Mouse (Mus musculus) granulocyte monocyte progenitor cell, adult 5-6 weeks (primary cell): ENCODE data around the gene Snx29. TPM values are rescaled to one million over a fixed set of nuclear protein-coding genes. Genes with fewer than 3 reads are reported as not detected.
A peak's percentile ranks its signal among the peaks of the same experiment; 100 is the strongest.

Experiments
- ATAC-seq: replicated peaks from 2 replicates; pipeline ENCODE4 v1.8.0; 2016; ENCODE audit warnings: mild to moderate bottlenecking, moderate TSS enrichment, inconsistent platforms; ENCODE audit not compliant: poor library complexity, severe bottlenecking
- total RNA-seq, 2 experiments: library from RNA; stranded (forward) in 1 of 2; stranded (reverse) in 1 of 2; fragments of 200-712, 200-1000 nt in 1 of 2; fragments of >200 nt in 1 of 2; fragmentation: Nextera tagmentation in 1 of 2; gene quantifications; 2 replicates each; pipeline ENCODE4 v1.2.3; 2014 to 2017

Snx29 gene
- total RNA-seq, 2 experiments from 2014 or later, result 7.8 to 21.2 TPM

DNA sequence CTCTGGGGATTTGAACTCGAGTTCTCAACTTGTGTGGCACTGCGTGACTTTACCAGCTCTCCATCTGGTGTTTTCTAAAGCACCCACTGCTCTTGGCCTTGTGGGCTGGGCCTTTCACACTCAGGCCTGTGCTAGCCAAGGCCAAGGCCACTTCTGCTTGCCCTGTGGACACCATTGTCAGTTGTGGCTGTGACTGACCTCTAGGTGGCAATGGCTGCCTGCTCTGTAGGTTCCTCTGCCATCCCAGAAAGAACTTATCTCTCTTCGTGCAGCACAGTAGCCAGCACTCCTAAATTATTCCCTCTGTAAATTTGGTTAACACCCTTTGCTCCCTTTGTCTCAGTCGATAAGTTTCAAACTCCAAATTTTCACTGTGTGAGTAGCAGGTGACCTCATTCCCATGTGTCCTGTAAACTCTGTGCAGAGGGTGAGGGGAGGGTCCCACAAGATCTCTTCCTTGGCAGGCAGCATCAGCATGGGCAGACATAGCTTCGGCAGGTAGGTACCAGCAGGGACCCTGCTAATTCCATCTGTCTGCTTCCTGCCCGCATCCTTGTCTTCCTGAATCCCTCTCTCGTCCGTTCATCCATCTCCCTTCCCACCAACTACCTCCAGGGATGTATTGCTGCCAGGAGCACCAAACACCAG lies 375.1 kb downstream of the Snx29 start:
- peak; percentile 67 for ATAC-seq

DNA sequence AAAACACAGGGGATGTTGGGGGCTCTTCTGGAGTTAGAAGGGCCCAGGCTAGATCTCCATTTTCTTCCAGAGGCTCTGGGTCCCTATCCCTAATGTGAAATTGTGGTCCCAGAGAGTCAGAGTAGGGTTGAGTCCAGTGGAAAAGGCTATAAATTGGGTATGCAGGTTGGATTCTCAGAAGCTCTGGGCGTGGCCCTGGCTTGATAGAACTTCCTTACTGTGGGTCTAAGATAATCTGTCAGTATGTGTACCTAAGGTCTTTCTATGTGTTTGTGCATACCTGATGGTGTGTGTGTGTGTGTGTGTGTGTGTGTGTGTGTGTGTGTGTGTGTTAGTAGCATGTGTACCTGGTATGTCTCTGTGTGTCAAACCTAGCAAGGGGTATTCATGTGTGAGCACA lies 378.9 kb downstream of the Snx29 start:
- ATAC-seq, result no peak

DNA sequence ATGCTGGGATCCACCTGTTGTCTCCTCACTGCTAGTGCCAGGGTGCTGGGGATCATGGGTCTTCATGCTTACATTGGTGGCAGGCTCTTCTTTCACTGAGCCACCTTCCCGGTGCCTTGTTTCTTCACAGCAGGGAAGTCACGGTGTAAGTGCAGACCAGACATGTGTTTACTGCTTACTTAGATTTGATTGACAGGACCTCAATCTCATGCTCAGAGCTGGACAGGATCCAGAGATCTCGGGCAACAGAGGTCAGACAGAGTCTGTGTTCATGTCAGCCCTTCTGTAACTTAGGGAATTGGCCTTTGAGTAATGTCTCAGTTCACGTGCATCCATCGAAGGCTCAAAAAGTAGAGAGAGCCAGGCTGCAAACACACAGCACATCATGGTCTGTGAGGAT lies 381.4 kb downstream of the Snx29 start:
- no peak for ATAC-seq

DNA sequence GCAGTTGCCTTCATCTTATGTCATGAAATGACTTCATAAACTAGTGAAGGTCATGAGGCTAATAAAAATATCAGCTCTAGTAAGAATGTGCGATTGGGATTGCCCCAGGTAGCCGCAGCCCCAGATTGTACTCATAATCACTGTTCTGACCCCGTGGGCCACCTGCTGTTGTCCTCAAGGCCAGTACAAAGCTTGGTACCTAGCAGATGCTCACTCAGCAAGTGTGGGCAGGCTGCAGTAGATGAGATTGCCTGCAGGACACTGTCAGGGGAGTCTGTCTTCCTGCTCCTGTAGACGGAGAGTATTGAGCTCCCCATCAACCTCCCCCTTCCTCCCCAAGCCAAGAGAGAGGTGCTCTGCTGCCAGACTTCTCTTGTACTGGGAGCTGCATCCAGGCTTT lies 382.7 kb downstream of the Snx29 start:
- ATAC-seq, result no peak

DNA sequence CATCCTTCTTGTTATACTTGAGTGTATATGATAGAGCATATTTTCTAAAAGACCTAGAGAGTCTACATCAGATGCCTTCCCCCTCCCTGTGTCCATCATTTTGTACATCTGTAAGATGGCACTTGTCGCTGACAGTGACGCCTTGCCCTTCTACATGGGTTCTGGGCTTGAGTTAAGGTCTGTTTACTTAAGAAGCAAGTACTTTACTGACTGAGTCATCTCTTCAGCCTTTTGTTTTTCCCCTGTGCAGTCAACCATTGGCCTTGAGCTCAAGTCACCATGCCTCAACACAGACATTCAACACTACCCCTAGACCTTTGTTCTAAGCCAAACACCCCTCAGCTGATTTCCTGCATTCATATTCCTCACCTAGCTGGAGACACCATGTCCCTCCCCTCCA lies 385.4 kb downstream of the Snx29 start:
- no peak for ATAC-seq

DNA sequence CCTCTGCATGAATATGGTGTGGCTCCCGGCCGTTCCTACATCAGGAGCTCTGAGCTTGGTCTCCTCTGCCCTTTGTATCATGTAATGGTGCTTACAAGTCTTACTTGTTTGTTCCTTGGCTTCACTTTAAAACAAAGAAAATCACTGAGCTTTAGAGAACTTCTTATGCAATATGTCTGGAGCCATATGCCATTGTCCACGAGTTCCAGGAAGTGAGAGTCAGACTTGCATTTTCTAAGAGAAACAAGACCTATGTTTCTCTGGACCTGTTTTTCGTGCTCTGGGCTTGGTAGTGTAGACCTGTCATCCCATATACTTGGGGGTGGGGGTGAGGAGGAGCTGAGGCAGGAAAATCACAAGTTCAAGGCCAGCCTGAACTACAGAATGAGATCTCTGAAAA lies 386.7 kb downstream of the Snx29 start:
- peak; percentile 62 for ATAC-seq

DNA sequence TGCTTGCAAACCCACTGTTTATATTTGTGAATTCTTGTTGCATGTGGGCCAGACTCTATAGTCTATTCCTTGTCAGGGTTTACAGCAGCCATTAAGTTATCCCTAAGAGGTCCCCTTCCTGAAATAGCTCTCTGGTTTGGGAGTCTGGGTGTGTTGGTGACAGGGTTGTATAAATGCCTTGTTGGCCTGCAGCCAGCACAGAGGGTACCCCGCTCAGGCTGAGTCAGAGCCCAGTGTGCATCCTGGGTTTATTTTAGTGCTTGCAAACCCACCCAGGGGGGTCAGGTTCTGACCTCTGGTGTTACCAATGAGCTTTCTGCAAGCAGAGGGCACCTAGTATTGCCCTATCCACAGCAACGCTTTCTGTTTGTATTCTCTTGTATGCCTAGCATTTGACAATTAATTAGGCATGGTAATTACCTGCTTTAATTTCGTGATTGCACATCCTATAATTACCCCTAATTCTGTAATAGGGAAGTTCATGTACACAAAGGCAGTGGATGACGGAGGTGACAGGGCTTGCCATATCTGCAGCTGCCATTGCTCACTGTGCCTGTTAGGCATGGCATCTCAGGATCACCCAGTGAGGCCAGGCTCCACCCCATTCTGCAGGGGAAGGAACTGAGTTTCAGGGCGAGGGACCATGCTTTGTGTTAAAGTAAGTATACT lies 387.4 kb downstream of the Snx29 start:
- no peak for ATAC-seq

DNA sequence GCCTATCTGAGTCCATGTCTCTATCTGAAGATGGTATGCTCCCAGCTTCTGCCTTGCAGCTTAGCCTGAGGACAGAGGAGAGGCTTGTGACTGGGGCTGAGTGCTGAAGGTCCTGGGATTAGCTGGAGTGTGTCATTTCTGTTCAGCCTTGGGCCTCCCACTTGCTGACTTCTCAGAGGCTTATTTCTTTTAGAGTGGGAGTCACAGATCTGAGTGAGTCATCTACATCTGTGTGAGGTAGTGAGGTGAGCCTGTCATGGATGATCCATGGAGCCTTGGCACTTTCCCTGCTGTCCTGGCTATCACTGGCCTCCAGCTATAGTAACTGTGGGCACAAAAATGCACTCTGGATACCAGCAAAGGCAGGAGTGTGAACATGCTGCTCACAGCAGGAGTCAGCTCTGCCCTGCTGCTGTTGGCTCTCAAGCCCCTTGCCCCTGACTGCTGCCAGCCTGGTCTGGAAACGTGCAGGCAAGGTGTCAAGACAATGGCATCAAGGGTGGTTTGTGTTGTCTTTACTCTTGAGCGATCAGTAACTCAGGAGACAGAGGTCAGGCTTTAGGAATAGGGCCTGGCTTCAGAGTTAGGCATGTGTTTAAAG lies 390.7 kb downstream of the Snx29 start:
- ATAC-seq, result no peak

DNA sequence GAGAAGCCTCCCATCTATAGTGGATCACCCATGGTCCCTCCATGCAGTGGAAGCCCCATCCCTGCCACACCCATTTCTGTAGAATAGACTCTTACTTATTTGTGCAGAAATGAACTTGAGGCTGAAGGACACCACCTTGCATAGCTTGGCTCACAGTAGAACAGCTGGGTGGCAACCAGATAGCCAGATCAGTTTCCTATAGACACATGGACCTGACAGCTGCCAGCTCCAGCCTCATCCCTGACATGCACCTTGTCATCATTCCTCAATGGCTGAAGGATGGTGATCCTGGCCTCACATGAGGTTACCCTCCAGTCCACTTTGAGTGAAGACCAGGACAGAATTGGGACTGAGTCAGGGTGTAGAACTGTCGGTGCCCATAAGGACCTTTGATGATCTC lies 394.2 kb downstream of the Snx29 start:
- no peak for ATAC-seq

DNA sequence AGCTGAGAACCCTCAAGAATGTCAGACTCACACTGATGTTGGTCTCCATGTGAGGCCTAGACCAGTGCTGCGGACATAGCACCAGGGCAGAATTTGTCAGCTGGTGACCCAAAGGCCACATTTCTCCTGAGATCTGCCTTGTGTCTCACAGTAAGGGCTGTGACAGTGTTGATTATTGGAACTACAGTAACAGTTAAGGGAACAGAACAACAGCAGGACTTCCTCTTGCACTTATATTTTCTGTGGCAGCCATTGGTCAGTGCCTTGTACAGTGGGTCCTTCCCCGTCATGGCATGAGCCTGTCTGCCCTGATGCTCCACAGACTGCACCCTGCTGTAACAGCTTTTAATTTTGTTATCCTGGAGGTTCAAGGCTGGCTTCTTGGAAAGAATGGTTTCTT lies 403.2 kb downstream of the Snx29 start:
- ATAC-seq, result no peak

DNA sequence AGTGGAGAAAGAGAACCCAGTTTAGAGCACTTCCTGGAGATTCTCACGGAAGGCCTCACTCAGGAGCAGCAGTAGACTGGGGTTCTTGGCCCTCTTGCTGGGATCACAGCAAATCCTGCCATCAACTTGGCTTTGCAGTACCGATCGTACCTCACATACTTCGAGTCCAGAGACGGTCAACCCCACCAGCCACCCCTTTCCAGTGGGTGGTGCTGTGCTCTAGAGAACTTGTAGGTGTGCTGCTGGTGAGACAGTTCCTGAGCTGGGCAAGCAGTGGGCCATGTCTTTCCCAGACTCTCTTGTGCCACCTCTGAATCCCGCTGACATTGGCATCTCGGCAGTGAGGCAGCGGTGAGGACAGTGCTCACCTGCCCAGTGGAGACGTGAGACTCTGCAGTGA lies 404.6 kb downstream of the Snx29 start:
- no peak for ATAC-seq

DNA sequence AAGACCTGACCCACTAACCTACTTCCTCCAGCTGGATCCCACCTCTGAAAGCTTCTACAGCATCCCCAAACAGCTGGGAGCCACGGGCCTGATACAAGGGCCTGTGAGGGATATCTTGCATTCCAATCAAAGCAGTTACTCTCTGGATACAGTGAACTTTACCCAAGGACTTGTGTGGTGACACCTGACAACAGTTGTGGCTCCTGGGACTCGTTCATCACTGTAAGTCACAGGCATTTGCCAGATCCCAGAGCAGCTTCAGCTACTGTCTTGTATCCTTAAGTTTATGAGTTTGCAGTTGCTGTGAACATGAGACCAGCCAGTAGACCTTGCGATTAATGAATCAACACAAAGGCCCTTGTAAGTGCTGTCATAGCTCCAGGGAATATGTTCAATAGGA lies 405.4 kb downstream of the Snx29 start:
- ATAC-seq, result no peak

DNA sequence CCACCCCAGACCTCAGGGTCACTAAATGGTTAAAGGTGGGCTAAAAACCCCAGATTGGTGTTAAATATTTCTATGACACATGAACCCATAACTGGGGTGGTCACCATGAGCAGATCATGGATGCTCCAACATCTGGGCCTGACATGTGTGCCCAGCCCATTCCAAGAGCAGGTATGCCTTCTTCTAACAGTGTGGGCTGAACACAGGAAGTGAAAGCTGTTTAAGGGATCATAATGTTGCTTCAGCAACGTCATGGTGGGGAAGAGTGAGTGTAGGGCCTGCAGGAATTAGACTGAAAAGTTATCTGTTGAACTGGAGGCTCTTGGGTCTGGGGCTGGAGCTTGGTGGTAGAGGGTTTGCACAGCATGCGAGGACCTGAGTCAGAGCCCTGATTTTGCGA lies 405.9 kb downstream of the Snx29 start:
- ATAC-seq, result peak; percentile 57

DNA sequence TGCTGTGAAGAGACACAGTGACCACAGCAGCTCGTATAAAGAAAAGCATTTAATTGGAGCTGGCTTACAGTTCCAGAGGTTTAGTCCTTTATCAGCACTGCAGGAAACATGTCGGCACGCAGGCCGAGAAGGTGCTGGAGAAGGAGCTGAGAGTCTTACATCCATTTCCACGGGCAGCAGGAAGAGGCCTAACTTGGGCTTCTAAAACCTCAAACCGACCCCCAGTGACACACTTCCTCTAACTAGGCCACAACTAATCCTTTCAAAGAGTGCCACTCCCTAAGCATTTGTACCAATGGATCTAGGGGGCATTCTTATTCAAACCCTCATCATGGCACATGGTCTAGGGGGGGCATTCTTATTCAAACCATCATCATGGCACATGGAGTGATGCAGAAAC lies 406.4 kb downstream of the Snx29 start:
- ATAC-seq, result peak; percentile 81

DNA sequence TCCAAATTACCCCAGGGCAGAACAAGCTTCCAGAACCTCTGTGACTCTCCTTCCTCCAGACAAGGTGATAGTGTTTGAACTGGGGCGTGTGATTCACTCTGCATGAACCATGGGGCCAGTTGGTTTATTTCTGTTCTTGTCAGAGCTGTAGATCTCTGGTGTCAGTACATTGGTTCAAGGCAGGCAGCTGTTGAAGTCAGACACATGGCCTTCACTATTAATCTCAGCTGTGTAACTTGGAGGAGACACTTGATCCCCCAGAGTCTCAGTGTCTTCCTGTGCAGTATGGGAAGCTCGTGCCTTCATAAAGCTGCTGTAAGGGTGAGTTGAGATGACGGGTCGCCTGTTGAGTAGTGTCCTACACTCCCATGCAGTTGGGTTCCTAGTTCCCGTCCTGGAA lies 407.1 kb downstream of the Snx29 start:
- ATAC-seq, result no peak

DNA sequence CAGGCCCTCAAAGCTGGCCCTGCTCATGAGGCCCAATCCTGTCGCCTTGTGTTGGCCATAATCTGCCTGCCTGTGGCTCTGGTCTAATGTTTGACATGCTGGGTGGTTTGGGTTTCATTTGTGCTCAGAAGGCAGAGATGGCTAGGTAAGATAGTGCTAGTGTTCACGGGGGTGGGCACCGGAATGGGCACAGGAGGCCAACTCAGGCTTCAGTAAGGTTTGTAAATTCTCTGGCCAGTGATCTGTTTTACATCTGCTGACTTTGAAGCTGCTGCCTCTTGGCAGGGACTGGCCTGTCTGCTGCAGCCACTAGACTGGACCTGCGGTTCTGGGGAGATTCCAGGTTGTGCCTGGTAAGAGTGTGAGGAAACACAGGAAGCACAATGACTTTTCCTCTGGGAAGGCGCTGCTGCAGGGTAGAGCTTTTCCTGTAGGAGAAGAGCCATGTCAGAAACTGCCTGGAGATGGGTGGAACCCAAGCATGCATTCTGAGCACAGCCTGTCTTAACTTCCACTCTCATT lies 408.4 kb downstream of the Snx29 start:
- ATAC-seq, result no peak

DNA sequence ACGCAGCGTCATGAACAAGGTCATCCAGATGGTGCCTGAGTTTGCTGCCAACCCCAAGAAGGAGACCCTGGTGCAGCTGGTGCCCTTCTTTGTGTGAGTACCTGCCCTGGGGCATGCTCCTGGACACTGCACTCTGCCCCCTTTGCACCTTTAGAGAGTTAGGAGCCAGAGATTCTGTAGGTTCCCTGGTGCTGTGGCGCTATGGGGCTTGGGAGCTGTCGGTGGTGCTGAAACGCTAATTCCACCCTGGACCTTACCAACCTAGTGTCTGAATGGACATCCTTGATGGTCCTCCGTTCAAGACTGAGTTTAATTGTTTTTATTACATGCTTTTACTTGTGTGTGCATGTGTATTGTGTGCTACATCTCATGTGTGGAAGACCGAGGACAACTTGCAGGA lies 415.6 kb downstream of the Snx29 start:
- ATAC-seq, result peak; percentile 44; the same call in 1 of the 2 replicates

DNA sequence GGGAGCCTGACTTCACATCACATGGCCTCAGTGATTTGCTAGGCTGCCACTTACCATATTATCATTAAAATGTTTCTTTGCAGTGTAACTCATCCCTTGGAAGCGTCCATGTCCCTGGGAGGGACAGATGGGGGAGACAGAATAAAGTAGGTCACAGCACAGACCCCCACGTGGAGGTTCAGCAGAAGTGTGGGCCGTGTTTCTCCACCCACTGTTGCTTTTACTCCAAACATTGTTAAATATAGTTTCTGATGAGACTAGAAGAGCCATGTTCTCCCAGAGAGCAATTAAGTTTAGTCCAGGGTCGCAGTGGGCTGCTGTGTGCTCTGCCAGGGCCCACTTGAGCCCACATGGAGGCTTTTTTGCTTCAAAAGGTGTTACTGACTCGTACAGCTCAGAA lies 419.2 kb downstream of the Snx29 start:
- ATAC-seq, result no peak

DNA sequence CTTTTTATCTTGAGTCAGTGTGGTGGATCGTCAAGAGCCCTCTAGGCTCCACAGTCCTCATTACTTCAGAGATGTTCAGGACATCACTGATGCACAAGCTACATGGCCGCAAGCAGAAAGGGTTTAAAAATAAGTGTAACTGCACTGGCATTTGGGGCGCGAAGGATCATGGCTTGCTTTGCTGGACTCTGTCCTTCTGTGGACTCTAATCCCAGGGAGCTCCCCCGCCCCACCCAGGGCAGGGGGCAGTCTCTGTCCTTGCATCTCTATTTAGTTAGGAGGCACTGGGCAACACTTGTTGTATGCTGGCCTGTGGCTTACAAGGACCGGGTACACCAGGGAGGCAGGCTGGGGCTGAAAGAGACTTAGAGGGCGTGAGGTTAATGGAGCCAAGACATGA lies 419.6 kb downstream of the Snx29 start:
- no peak for ATAC-seq

DNA sequence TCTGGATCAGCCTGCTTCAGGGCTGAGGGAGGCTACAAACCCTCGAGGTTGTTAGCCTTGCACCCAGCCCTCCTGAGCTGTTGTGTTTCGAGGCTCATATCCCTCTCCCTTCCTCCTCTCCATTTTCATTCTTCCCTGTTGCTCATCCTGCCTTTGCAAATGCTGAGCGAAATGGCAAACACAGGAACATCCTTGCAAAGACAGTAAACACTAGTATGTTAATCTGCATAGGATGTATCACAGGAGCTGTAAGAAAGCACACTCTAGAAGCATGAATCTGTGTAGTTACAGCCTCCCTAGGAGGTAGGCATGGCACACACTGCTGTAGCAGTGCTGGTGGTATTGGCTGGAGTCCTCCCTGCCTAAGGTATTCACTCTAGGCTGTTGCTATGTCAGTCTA lies 420.3 kb downstream of the Snx29 start:
- no peak for ATAC-seq

DNA sequence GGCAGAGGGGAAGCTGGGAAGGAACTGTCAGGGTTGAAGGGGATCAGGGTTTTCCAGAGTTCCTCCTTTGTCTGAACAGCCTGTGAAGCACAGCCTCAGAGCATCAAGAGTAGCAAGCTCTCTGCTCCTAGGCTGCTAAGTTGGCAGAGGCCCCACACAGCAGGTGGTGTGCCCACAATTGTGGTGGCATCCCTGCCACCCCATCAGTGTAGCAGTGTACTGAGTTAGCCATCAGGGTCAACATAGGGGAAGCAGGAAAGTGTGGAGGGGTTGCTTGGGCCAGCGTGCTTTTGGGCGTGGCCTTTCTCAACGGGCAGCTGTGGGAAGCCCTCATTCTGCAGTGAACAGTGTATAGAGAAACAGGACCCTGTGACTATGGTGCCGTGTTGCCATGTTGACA lies 421.0 kb downstream of the Snx29 start:
- ATAC-seq, result peak; percentile 35; the same call in 1 of the 2 replicates

DNA sequence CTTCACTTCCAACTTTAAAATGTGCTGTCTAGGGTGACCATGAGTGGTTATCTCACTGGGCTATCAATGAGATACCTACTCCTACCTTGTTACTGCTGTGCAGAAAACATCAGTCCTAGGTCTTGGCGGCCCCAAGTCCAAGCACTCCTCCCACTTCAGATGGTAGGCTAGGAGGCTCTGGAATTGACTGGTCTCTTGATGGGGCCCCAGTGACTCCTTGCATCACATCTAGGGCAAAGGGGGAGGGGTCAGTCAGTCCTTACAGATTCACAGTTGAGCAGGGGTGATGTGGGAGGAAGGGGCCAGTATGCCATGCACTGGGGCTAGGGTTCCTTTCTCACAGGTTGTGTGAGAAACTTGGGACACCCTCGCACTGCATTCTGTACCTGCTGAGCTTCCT lies 423.3 kb downstream of the Snx29 start:
- no peak for ATAC-seq
